Mouse (Mus musculus): Measurements from ENCODE around the gene Slc13a4.
A peak's percentile ranks its signal among the peaks of the same experiment; 100 is the strongest.

Gene Slc13a4

GRCm38 (mm10) chr6:35254136-35254904, 53.6 kb downstream of the Slc13a4 start:
- DNase-seq = no peak

- DNase-seq = no peak
These were observed 54.5 kb downstream of the Slc13a4 start for GRCm38 (mm10) chr6:35253474-35253873.

- DNase-seq = peak; percentile 87
These were observed 55.2 kb downstream of the Slc13a4 start for GRCm38 (mm10) chr6:35252477-35253346.

DNA sequence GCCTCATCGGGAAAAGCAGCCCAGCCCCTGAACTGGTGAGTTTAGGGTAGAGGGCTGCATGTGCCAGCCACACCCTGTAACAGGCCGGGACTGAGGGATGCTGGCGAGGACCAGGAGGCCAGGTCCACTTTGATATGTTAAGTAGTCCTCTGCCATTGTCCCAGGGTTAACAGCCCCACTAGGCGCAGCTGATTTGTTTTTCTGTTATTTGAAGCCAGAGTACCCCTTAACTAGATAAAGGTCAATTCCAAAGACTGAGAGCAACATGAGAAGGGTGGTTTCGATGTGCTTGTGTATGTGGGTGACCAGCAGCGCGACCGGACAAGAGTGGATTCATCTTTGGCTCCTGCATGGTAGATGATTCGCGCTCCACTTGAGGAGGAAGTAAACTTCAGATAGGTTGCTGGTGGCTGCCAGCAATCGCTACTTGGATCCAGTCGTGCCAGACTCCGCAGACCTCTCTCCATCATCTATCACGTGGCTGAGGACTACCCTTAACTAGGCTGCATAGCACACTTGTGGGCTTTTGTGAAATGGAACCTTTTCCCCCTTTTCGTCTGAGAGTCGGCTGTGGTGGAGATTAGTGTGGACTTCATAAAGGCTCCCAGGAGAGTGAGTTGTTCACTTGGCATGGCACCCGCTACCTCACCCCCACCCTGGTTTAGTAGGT, 56.0 kb downstream of the Slc13a4 start:
- DNase-seq = no peak

- DNase-seq = no peak
These were observed 62.8 kb downstream of the Slc13a4 start for GRCm38 (mm10) chr6:35245086-35245485.

- DNase-seq = no peak
These were observed 63.9 kb downstream of the Slc13a4 start for GRCm38 (mm10) chr6:35243989-35244388.

- no peak for DNase-seq
These were observed 64.7 kb downstream of the Slc13a4 start for GRCm38 (mm10) chr6:35243252-35243651.

DNA sequence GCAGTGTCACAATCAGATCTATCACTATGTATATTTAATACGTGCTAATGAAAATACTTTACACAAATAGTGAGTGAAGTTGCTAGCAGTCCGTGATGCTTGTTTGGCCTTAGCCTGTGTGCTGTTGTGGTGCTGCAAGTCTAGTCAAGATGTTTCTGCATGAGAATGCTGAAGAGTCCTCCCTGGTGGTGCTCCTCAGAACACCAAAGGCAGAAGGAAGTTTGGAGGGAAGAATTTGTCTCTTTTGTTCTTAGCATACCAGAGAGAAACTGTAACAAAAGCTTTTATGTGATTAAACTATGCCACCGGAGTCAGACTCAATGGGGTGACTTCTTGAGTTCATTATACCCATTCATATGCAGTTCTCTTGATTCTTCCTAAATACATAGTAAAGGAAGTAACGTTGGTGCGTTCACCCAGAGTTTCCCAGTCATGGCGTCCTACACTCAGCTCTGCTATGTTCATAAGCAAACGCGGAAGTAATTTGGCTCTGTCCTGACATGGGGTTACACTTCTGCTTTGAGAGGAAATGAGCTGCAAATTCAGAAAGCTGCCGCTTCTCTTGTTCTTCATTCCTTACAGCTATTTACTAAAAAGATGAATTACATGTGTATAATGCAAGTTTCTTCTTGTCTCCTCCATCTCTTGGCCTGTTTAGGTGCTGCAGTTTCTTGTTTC, 71.7 kb downstream of the Slc13a4 start:
- no peak for DNase-seq

GRCm38 (mm10) chr6:35229415-35229814, 78.5 kb downstream of the Slc13a4 start:
- no peak for DNase-seq

- DNase-seq = no peak
These were observed 82.2 kb downstream of the Slc13a4 start for GRCm38 (mm10) chr6:35225696-35226095.

Measured in cerebellum, adult 8-10 months (tissue).